Mouse (Mus musculus) small intestine, adult 2 months (tissue): ENCODE measurements around the gene Fth1. TPM values are rescaled to one million over a fixed set of nuclear protein-coding genes. Genes with fewer than 3 reads are reported as not detected.

ENCODE experiments used
- H3K27ac ChIP-seq: fragments of 200-500 bp; 2 replicates; pipeline ENCODE4 v1.5.1; 2012; ENCODE audit warnings: low read depth, low read length, control low read depth, inconsistent platforms; ENCODE audit not compliant: insufficient read depth
- H3K27me3 ChIP-seq: fragments of 200-500 bp; 2 replicates; pipeline ENCODE4 v1.6.1; 2012; ENCODE audit warnings: mild to moderate bottlenecking, moderate library complexity, low read length, inconsistent platforms; ENCODE audit not compliant: control insufficient read depth, insufficient read depth
- H3K36me3 ChIP-seq: fragments of 200-500 bp; 2 replicates; pipeline ENCODE4 v1.6.1; 2012; ENCODE audit warnings: mild to moderate bottlenecking, low read length, control low read depth, inconsistent platforms; ENCODE audit not compliant: control insufficient read depth, insufficient read depth
- H3K4me1 ChIP-seq: fragments of 200-500 bp; 2 replicates; pipeline ENCODE4 v1.6.1; 2012; ENCODE audit warnings: low read length, inconsistent platforms, mixed read lengths; ENCODE audit not compliant: control insufficient read depth, insufficient read depth, insufficient read length
- H3K4me3 ChIP-seq: fragments of 200-500 bp; 2 replicates; pipeline ENCODE4 v1.5.1; 2012; ENCODE audit warnings: low read depth, mild to moderate bottlenecking, control low read depth, inconsistent platforms, low read length, moderate library complexity
- CTCF ChIP-seq: fragments of 200-500 bp; IDR thresholded peaks from 2 replicates; pipeline ENCODE4 v1.5.1; 2012; ENCODE audit warnings: low read depth, mild to moderate bottlenecking, control low read depth, inconsistent platforms, low read length, moderate library complexity, mixed read lengths; ENCODE audit not compliant: insufficient replicate concordance, insufficient read length; ENCODE audit errors: extremely low read depth
- POLR2A ChIP-seq: fragments of 200-500 bp; IDR thresholded peaks from 2 replicates; pipeline ENCODE4 v1.6.1; 2012; ENCODE audit warnings: low read depth, mild to moderate bottlenecking, control low read depth, inconsistent platforms, low read length, moderate library complexity
- WGBS: fragments of 180-500 bp; shearing (Covaris S2); methylation state at CpG from one replicate; pipeline ENCODE4 v1.1.7; 2018; 5-methylcytosine and 5-hydroxymethylcytosine counted together
- polyA plus RNA-seq: library from polyadenylated mRNA; depleted of rRNA; stranded (reverse); fragments of >200 nt; gene quantifications from 2 replicates; pipeline ENCODE4 v1.2.3, GENCODE M21; 2012

The Fth1 gene
- polyA plus RNA-seq, 1 experiment, result 9,432 TPM

DNA sequence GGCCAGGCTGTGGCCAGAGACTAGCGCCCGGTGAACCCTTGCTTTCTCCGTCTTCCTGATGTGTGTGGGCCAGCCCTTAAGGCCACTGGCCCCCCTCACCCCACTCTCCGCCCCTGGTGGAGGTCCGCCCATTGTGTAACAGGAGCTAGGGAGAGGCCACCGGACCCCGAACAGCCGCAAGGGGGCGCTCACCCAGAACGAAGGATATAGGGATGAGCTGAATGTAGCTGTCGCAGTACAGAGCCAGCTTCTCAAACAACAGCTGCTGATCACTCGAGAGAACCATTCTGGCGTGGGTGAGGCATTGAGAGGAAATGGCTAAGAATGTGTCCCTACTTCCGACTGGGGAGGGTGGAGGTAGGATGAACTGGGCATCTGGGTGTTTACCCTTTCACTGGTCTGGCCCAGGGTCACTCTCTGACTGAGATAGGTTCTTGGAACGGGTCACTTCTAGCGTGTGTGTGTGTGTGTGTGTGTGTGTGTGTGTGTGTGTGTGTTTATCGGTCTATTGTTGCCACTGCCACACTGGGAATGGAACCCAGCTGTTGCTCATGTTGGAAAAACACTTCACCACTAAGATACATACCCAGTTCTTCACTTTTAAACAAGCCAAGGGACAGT lies 12.7 kb downstream of the Fth1 start:
- Histone ChIP-seq H3K27ac (no peak overlapping the region), H3K4me3 (peak overlapping the region; percentile 9), H3K36me3 (no peaks in the 10 kb centered on the region), H3K27me3 (no peaks in the 10 kb centered on the region), H3K4me1 (peaks cover 12% of the 10 kb centered on the region)
- TF ChIP-seq POLR2A (no peak), CTCF (peak; percentile 77)
- WGBS, result 11% methylated on average over 17 of the region's 17 CpGs

DNA sequence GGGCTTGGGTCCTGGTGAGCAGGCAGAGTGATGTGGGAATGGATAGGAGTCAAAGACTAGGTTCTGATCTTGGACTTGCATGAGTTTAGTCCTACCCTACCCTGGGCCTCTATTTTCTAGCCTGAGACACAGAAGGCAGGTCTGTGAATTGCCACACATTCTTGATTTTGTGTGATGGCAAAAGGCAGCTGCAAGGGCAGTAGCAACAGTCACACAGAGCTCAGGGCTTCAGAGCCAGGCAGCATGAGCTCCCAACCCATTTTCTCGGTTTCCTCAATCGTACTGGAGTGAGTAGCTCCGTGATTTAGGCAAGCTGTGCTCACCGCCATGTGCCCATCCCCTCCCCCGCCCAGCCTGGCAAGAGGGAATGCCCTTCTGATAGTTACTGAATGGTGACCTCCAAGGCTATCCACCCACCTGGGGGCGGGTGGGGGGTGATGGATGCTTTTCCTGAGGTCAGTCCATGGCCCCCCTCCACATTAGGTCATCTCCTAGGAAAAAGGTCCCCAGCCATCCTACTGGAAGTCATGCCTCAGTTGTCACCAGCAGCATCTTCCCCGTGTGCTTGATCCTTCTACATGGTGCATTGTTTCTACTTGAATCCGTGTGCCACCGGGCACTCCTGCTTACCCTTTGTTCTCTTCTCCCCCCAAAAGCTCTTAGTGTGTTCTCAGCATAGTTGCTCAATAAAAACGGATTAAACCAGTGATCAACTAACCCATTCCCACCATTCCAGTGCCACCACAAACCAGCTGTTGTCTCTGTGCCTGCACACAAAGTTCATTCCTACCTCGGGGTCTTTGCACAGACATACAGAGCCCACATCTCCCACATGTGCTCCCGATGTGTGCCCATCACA lies 17.0 kb downstream of the Fth1 start:
- Histone ChIP-seq H3K27me3 (no peaks in the 10 kb centered on the region), H3K4me1 (peaks cover 5% of the 10 kb centered on the region; the same call in 1 of the 2 replicates), H3K36me3 (no peaks in the 10 kb centered on the region), H3K4me3 (no peak overlapping the region), H3K27ac (no peak overlapping the region)
- 70% methylated on average over 12 of the region's 12 CpGs for WGBS
- TF ChIP-seq CTCF (no peak), POLR2A (no peak)

DNA sequence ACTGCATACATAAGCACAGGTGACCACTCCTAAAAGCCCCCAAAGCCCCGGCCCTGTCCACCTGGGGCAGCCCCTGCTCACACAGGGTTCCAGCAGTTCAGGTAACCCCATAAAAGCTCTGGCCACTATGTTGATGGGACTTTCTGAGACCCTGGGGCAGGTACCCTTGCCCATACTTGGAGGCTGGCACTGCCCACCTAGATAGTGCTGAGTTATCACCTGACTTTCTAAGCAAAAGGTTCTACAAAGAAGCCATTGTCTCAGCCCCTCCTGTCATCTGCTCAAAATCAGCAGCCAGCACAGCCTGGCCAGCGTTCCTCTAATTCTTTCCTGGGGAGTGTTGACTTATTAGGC lies 17.6 kb downstream of the Fth1 start:
- no peaks in the 10 kb centered on the region for H3K27me3 ChIP-seq
- no peak for TF ChIP-seq CTCF
- no peak for TF ChIP-seq POLR2A
- 0 out of 2 replicates have a peak, but pooled peaks cover 3% of the 10 kb centered on the region for H3K4me1 ChIP-seq
- no peak overlapping the region for H3K27ac ChIP-seq
- no peak overlapping the region for H3K4me3 ChIP-seq
- WGBS, result 58% methylated on average over 2 of the region's 2 CpGs
- no peaks in the 10 kb centered on the region for H3K36me3 ChIP-seq

DNA sequence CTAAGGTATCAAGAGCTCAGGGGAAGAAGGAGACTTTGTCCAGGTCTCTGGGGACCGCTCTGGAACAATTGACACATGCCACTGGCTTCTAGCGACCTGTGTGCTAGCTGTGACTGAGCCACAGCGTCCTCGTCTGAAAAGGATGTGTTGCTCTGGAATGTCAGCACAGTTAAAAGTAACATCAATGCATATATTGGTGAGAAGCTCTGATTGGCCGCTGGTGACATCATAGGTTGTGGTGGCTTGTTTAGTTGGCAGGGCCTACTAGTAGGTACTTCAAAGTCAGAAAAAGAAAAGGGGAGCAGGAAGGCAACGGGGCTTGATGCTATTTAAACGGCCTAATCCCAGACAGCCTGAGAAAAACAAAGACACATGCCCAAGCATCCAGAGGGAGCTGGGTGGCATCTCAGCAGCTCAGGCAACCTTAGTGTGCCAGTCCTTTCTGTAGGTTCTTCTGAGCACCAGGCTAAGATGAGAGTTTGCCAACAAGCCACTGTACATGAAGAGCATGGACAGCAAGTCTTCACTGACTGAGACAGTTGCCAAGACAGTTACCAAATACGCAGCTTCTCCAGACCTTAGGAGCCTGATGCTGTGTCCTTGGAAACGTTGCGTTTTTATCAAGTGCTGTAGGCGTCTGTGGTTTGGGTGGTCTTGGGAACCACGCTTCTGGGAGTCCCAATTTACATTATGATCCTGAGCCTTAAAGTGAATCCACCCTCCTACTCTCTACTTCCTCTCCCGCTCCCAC lies 18.5 kb downstream of the Fth1 start:
- Histone ChIP-seq H3K27me3 (no peaks in the 10 kb centered on the region), H3K36me3 (no peaks in the 10 kb centered on the region), H3K27ac (no peak overlapping the region), H3K4me1 (no peaks in the 10 kb centered on the region), H3K4me3 (no peak overlapping the region)
- 69% methylated on average over 13 of the region's 13 CpGs for WGBS
- TF ChIP-seq CTCF, result no peak
- TF ChIP-seq POLR2A, result no peak

DNA sequence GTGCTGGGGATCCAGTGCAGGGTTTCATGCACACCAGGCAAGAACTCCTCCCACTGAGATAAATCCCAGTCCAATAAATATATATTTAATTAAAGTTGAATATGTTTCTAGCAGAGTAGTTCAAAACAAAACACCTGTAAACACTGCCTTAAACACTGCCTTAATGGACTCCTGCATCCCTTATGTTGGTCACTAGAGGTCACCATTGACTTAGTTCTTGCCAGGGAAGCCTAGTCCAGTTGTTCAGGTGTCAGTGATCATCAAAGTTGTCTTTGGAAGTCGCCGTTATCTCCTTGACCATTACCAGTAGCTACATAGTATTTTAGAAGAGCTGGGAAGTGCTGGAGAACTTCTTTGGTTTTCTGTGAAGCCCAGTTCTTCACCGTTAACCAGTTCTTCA lies 19.9 kb downstream of the Fth1 start:
- TF ChIP-seq CTCF, result no peak
- TF ChIP-seq POLR2A, result no peak
- no peaks in the 10 kb centered on the region for H3K4me1 ChIP-seq
- no peaks in the 10 kb centered on the region for H3K36me3 ChIP-seq
- H3K4me3 ChIP-seq, result no peak overlapping the region
- no peak overlapping the region for H3K27ac ChIP-seq
- 21% methylated on average over 3 of the region's 3 CpGs for WGBS
- no peaks in the 10 kb centered on the region for H3K27me3 ChIP-seq

DNA sequence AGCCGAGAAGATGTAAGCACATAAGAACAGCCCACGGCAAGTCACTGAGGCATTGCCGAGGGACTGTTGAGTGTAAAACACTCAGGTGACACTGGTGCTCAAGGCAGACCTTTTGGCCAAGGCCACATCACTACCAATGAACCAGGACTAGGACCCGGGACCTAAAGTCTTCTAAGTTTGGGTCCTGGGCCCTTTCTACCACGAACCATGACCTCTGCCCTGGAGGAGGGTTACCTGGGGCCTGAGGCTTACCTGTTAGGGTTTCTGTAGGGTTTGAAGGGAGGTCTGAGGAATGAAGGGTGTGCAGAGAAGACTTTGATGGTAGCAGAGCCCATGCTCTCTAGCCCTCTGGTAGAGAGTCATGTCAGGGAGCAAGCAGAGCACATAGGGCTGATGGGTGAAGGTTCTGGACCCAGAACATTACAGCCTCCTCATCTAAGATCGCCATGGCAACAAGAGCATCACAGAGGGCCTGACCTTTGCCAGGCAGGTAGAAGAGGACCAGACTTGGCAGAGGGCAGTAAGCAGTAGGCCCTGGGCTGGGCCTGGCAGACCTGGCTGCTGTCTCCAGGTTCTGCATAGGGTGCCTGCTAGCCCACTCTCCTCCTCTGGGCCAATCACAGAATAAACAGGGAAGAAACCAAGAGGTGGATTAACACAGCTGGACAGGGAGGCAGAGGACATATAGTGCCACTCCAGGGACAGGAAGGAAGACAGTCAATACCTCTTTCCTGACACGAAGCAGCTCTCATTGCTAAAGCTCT lies 21.0 kb downstream of the Fth1 start, which contains the start of the genes Best1 and Rab3il1:
Gene Best1 (minus strand): TSS at position 428 of the 764 bp plus-strand sequence.
Gene Rab3il1 (plus strand): TSS at position 464 of the 764 bp plus-strand sequence.
- TF ChIP-seq POLR2A, result no peak
- TF ChIP-seq CTCF, result no peak
- WGBS, result 87% methylated on average over 7 of the region's 7 CpGs
- H3K4me3 ChIP-seq, result no peak within 1 kb of the TSS
- no peaks in the 10 kb centered on the region for H3K4me1 ChIP-seq
- no peaks in the 10 kb centered on the region for H3K36me3 ChIP-seq
- no peak within 1 kb of the TSS for H3K27ac ChIP-seq
- no peaks in the 10 kb centered on the region for H3K27me3 ChIP-seq
